Mouse (Mus musculus) heart, embryonic 11.5 days (tissue): ENCODE measurements around the gene Lrmda. TPM values are rescaled to one million over a fixed set of nuclear protein-coding genes. Genes with fewer than 3 reads are reported as not detected.

ENCODE experiments used
- ATAC-seq: fragments of 200-750 bp; cut with Nextera tagmentation; replicated peaks from 2 replicates; pipeline ENCODE4 v1.8.0; 2017; ENCODE audit warnings: moderate library complexity; ENCODE audit not compliant: insufficient number of reproducible peaks, low FRiP score, low TSS enrichment
- H3K27ac ChIP-seq: fragments of 300-500 bp; sonication (generic); 2 replicates; pipeline ENCODE4 v1.5.1; 2014; ENCODE audit warnings: mild to moderate bottlenecking, low read depth, low read length
- H3K27me3 ChIP-seq: fragments of 300-500 bp; sonication (generic); 2 replicates; pipeline ENCODE4 v1.6.1; 2014; ENCODE audit warnings: mild to moderate bottlenecking, low read length, mixed read lengths; ENCODE audit not compliant: control insufficient read depth, insufficient read depth
- H3K36me3 ChIP-seq: fragments of 300-500 bp; sonication (generic); 2 replicates; pipeline ENCODE4 v1.6.1; 2014; ENCODE audit warnings: mild to moderate bottlenecking, low read length, moderate library complexity, mixed read lengths; ENCODE audit not compliant: control insufficient read depth, insufficient read depth
- H3K4me1 ChIP-seq: fragments of 300-500 bp; sonication (generic); 2 replicates; pipeline ENCODE4 v1.6.1; 2014; ENCODE audit warnings: low read length; ENCODE audit not compliant: control insufficient read depth, insufficient read depth
- H3K4me2 ChIP-seq: fragments of 300-500 bp; sonication (generic); 2 replicates; pipeline ENCODE4 v1.6.1; 2014; ENCODE audit warnings: mild to moderate bottlenecking, moderate library complexity
- H3K4me3 ChIP-seq: fragments of 300-500 bp; sonication (generic); 2 replicates; pipeline ENCODE4 v1.5.1; 2014; ENCODE audit warnings: low read depth, low read length
- H3K9ac ChIP-seq: fragments of 300-500 bp; sonication (generic); 2 replicates; pipeline ENCODE4 v1.6.1; 2014; ENCODE audit warnings: mild to moderate bottlenecking, low read depth, low read length, moderate library complexity
- H3K9me3 ChIP-seq: fragments of 300-500 bp; sonication (generic); replicated peaks from 2 replicates; pipeline ENCODE4 v1.6.1; 2016; ENCODE audit warnings: low read length; ENCODE audit not compliant: control insufficient read depth
- WGBS: fragments of 180-500 bp; shearing (Covaris S2); extraction: QIAGEN DNeasy Blood & Tissue Kit; methylation state at CpG from one replicate; pipeline ENCODE4 v1.1.7; 2014; ENCODE audit not compliant: insufficient replicate concordance; 5-methylcytosine and 5-hydroxymethylcytosine counted together
- polyA plus RNA-seq: library from polyadenylated mRNA; unstranded; fragments of >200 nt; fragmentation: Nextera tagmentation; extraction: Ambion mirVana; gene quantifications from 2 replicates; pipeline ENCODE4 v1.2.1, GENCODE M21; 2014

Gene Lrmda
- polyA plus RNA-seq, 1 experiment from 2014 or later = 0.70 TPM

GRCm38 (mm10) chr14:22929585-22929984 lies 910.1 kb downstream of the Lrmda start:
- H3K27ac ChIP-seq = no peak overlapping the region
- no peaks in the 10 kb centered on the region for H3K36me3 ChIP-seq
- no peaks in the 10 kb centered on the region for H3K9me3 ChIP-seq
- WGBS = 73% methylated on average over 2 of the region's 2 CpGs
- H3K4me1 ChIP-seq = no peaks in the 10 kb centered on the region
- H3K4me2 ChIP-seq = no peak overlapping the region
- no peak overlapping the region for H3K9ac ChIP-seq
- no peak for ATAC-seq
- no peaks in the 10 kb centered on the region for H3K27me3 ChIP-seq
- no peak overlapping the region for H3K4me3 ChIP-seq

GRCm38 (mm10) chr14:22930488-22931046 lies 911.1 kb downstream of the Lrmda start:
- Histone ChIP-seq H3K27me3 (no peaks in the 10 kb centered on the region), H3K9me3 (no peaks in the 10 kb centered on the region), H3K36me3 (no peaks in the 10 kb centered on the region), H3K4me3 (no peak overlapping the region), H3K4me2 (no peak overlapping the region), H3K4me1 (no peaks in the 10 kb centered on the region), H3K9ac (no peak overlapping the region), H3K27ac (no peak overlapping the region)
- WGBS = 81% methylated on average over 9 of the region's 9 CpGs
- no peak for ATAC-seq

GRCm38 (mm10) chr14:22931114-22931822 lies 911.8 kb downstream of the Lrmda start:
- no peaks in the 10 kb centered on the region for H3K27me3 ChIP-seq
- no peak overlapping the region for H3K4me2 ChIP-seq
- WGBS = 83% methylated on average over 4 of the region's 4 CpGs
- H3K4me3 ChIP-seq = no peak overlapping the region
- no peaks in the 10 kb centered on the region for H3K9me3 ChIP-seq
- no peaks in the 10 kb centered on the region for H3K36me3 ChIP-seq
- no peaks in the 10 kb centered on the region for H3K4me1 ChIP-seq
- no peak overlapping the region for H3K9ac ChIP-seq
- H3K27ac ChIP-seq = no peak overlapping the region
- ATAC-seq = no peak

GRCm38 (mm10) chr14:22936701-22937100 lies 917.2 kb downstream of the Lrmda start:
- Histone ChIP-seq H3K9ac (no peak overlapping the region), H3K4me1 (peaks cover 9% of the 10 kb centered on the region), H3K27ac (no peak overlapping the region), H3K36me3 (no peaks in the 10 kb centered on the region), H3K9me3 (no peaks in the 10 kb centered on the region), H3K4me3 (no peak overlapping the region), H3K27me3 (no peaks in the 10 kb centered on the region), H3K4me2 (no peak overlapping the region)
- WGBS = 44% methylated on average over 3 of the region's 3 CpGs
- no peak for ATAC-seq

GRCm38 (mm10) chr14:22940576-22940975 lies 921.1 kb downstream of the Lrmda start:
- Histone ChIP-seq H3K36me3 (no peaks in the 10 kb centered on the region), H3K9me3 (no peaks in the 10 kb centered on the region), H3K27ac (no peak overlapping the region), H3K4me1 (peaks cover 9% of the 10 kb centered on the region), H3K27me3 (no peaks in the 10 kb centered on the region), H3K4me2 (no peak overlapping the region), H3K9ac (no peak overlapping the region), H3K4me3 (no peak overlapping the region)
- no peak for ATAC-seq
- WGBS = 25% methylated on average over 2 of the region's 2 CpGs

GRCm38 (mm10) chr14:22942569-22942968 lies 923.1 kb downstream of the Lrmda start:
- Histone ChIP-seq H3K9ac (no peak overlapping the region), H3K27ac (no peak overlapping the region), H3K27me3 (no peaks in the 10 kb centered on the region), H3K4me1 (peaks cover 9% of the 10 kb centered on the region), H3K9me3 (no peaks in the 10 kb centered on the region), H3K36me3 (no peaks in the 10 kb centered on the region), H3K4me3 (no peak overlapping the region), H3K4me2 (no peak overlapping the region)
- WGBS = 81% methylated on average over 2 of the region's 2 CpGs
- ATAC-seq = no peak

GRCm38 (mm10) chr14:22949466-22949865 lies 930.0 kb downstream of the Lrmda start:
- no peak overlapping the region for H3K4me2 ChIP-seq
- no peak overlapping the region for H3K4me3 ChIP-seq
- H3K27me3 ChIP-seq = no peaks in the 10 kb centered on the region
- no peaks in the 10 kb centered on the region for H3K9me3 ChIP-seq
- no peak overlapping the region for H3K27ac ChIP-seq
- H3K36me3 ChIP-seq = no peaks in the 10 kb centered on the region
- ATAC-seq = no peak
- no peak overlapping the region for H3K9ac ChIP-seq
- no peaks in the 10 kb centered on the region for H3K4me1 ChIP-seq

- Histone ChIP-seq H3K4me1 (no peaks in the 10 kb centered on the region), H3K9ac (no peak overlapping the region), H3K27me3 (no peaks in the 10 kb centered on the region), H3K27ac (no peak overlapping the region), H3K9me3 (no peaks in the 10 kb centered on the region), H3K4me2 (no peak overlapping the region), H3K36me3 (no peaks in the 10 kb centered on the region), H3K4me3 (no peak overlapping the region)
- no peak for ATAC-seq
- WGBS = 77% methylated on average over 1 of the region's 1 CpGs
Observed at GRCm38 (mm10) chr14:22952981-22953380, 933.5 kb downstream of the Lrmda start.

GRCm38 (mm10) chr14:22960166-22960565 lies 940.7 kb downstream of the Lrmda start:
- H3K4me1 ChIP-seq = no peaks in the 10 kb centered on the region
- no peak overlapping the region for H3K4me3 ChIP-seq
- H3K4me2 ChIP-seq = no peak overlapping the region
- no peak overlapping the region for H3K27ac ChIP-seq
- H3K9me3 ChIP-seq = no peaks in the 10 kb centered on the region
- no peak overlapping the region for H3K9ac ChIP-seq
- no peak for ATAC-seq
- no peaks in the 10 kb centered on the region for H3K27me3 ChIP-seq
- WGBS = 71% methylated on average over 1 of the region's 1 CpGs
- H3K36me3 ChIP-seq = no peaks in the 10 kb centered on the region
